Mouse (Mus musculus) hindbrain, embryonic 10.5 days (tissue): ENCODE results near the gene Aif1. TPM values are rescaled to one million over a fixed set of nuclear protein-coding genes. Genes with fewer than 3 reads are reported as not detected.

Source experiments
- DNase-seq: peaks from one replicate; pipeline ENCODE4 v3.0.0-alpha.2; 2017; ENCODE audit warnings: low spot score
- H3K27ac ChIP-seq: fragments of 300-500 bp; sonication (generic); 2 replicates; pipeline ENCODE4 v1.5.1; 2016; ENCODE audit warnings: mild to moderate bottlenecking, moderate library complexity
- H3K27me3 ChIP-seq: fragments of 300-500 bp; sonication (generic); 2 replicates; pipeline ENCODE4 v1.6.1; 2016; ENCODE audit warnings: mild to moderate bottlenecking; ENCODE audit not compliant: poor library complexity, insufficient read depth, severe bottlenecking
- H3K36me3 ChIP-seq: fragments of 300-500 bp; sonication (generic); 2 replicates; pipeline ENCODE4 v1.6.1; 2016; ENCODE audit warnings: mild to moderate bottlenecking, moderate library complexity
- H3K4me1 ChIP-seq: fragments of 300-500 bp; sonication (generic); replicated peaks from 2 replicates; pipeline ENCODE4 v1.6.1; 2016; ENCODE audit warnings: mild to moderate bottlenecking
- H3K4me3 ChIP-seq: fragments of 300-500 bp; sonication (generic); 2 replicates; pipeline ENCODE4 v1.5.1; 2016; ENCODE audit warnings: mild to moderate bottlenecking, moderate library complexity
- H3K9me3 ChIP-seq: fragments of 300-500 bp; sonication (generic); 2 replicates; pipeline ENCODE4 v1.6.1; 2016; ENCODE audit warnings: mild to moderate bottlenecking, moderate library complexity
- WGBS: fragments of 180-500 bp; shearing (Covaris S2); methylation state at CpG from one replicate; pipeline ENCODE4 v1.1.7; 2016; 5-methylcytosine and 5-hydroxymethylcytosine counted together
- polyA plus RNA-seq: library from polyadenylated mRNA; unstranded; fragments of >200 nt; fragmentation: Nextera tagmentation; extraction: Ambion mirVana; gene quantifications from 2 replicates; pipeline ENCODE4 v1.2.1, GENCODE M21; 2016

The Aif1 gene
- polyA plus RNA-seq, 1 experiment from 2014 or later, result 6.5 TPM

- H3K36me3 ChIP-seq, result peaks cover 99% of the 10 kb centered on the region
- no peak for DNase-seq
These were observed 27.8 kb downstream of the Aif1 start for GRCm38 (mm10) chr17:35147922-35148639.

GRCm38 (mm10) chr17:35147348-35147747 is 28.5 kb downstream of the Aif1 start:
- no peak overlapping the region for H3K27ac ChIP-seq
- WGBS, result 61% methylated on average over 3 of the region's 3 CpGs
- H3K4me1 ChIP-seq, result no peaks in the 10 kb centered on the region
- H3K9me3 ChIP-seq, result peaks cover 7% of the 10 kb centered on the region; the same call in 1 of the 2 replicates
- peaks cover 99% of the 10 kb centered on the region for H3K36me3 ChIP-seq
- H3K27me3 ChIP-seq, result no peaks in the 10 kb centered on the region
- H3K4me3 ChIP-seq, result no peak overlapping the region
- no peak for DNase-seq

More at GRCm38 (mm10) chr17:35147922-35148639, 27.8 kb downstream of the Aif1 start:
- 72% methylated on average over 5 of the region's 5 CpGs for WGBS
- Histone ChIP-seq H3K9me3 (peaks cover 6% of the 10 kb centered on the region; the same call in 1 of the 2 replicates), H3K4me3 (no peak overlapping the region), H3K27ac (no peak overlapping the region), H3K27me3 (no peaks in the 10 kb centered on the region), H3K4me1 (no peaks in the 10 kb centered on the region)

- Histone ChIP-seq H3K27ac (no peak overlapping the region), H3K9me3 (peaks cover 7% of the 10 kb centered on the region; the same call in 1 of the 2 replicates), H3K4me3 (no peak overlapping the region), H3K4me1 (no peaks in the 10 kb centered on the region), H3K36me3 (peaks cover 99% of the 10 kb centered on the region), H3K27me3 (no peaks in the 10 kb centered on the region)
- DNase-seq, result no peak
- WGBS, result 92% methylated on average over 5 of the region's 5 CpGs
These were observed 29.7 kb downstream of the Aif1 start for GRCm38 (mm10) chr17:35146139-35146538.

- no peak for DNase-seq
- peaks cover 97% of the 10 kb centered on the region for H3K36me3 ChIP-seq
- 89% methylated on average over 6 of the region's 6 CpGs for WGBS
- H3K4me3 ChIP-seq, result no peak overlapping the region
- no peaks in the 10 kb centered on the region for H3K27me3 ChIP-seq
- H3K27ac ChIP-seq, result no peak overlapping the region
- H3K9me3 ChIP-seq, result peaks cover 7% of the 10 kb centered on the region; the same call in 1 of the 2 replicates
- peaks cover 16% of the 10 kb centered on the region for H3K4me1 ChIP-seq
These were observed 33.9 kb downstream of the Aif1 start for GRCm38 (mm10) chr17:35141971-35142370.

- Histone ChIP-seq H3K4me1 (peaks cover 26% of the 10 kb centered on the region), H3K36me3 (peaks cover 83% of the 10 kb centered on the region), H3K27me3 (no peaks in the 10 kb centered on the region), H3K27ac (no peak overlapping the region), H3K4me3 (peak overlapping the region; percentile 23; the same call in 1 of the 2 replicates), H3K9me3 (peaks cover 7% of the 10 kb centered on the region; the same call in 1 of the 2 replicates)
- DNase-seq, result no peak
- whole genome bisulfite sequencing, result 82% methylated on average over 16 of the region's 16 CpGs
These were observed 35.3 kb downstream of the Aif1 start for GRCm38 (mm10) chr17:35140490-35140996.

GRCm38 (mm10) chr17:35139269-35139668 is 36.6 kb downstream of the Aif1 start:
- H3K4me1 ChIP-seq, result peaks cover 26% of the 10 kb centered on the region
- H3K27ac ChIP-seq, result no peak overlapping the region
- no peaks in the 10 kb centered on the region for H3K27me3 ChIP-seq
- WGBS, result 96% methylated on average over 3 of the region's 3 CpGs
- no peak overlapping the region; the same call in 1 of the 2 replicates for H3K4me3 ChIP-seq
- DNase-seq, result no peak
- peaks cover 7% of the 10 kb centered on the region; the same call in 1 of the 2 replicates for H3K9me3 ChIP-seq
- H3K36me3 ChIP-seq, result peaks cover 70% of the 10 kb centered on the region

- H3K27me3 ChIP-seq, result no peaks in the 10 kb centered on the region
- H3K36me3 ChIP-seq, result peaks cover 35% of the 10 kb centered on the region
- H3K9me3 ChIP-seq, result no peaks in the 10 kb centered on the region
- H3K4me3 ChIP-seq, result peak overlapping the region; percentile 88
- DNase-seq, result no peak
- under 1% methylated on average over 43 of the region's 43 CpGs for WGBS
- peak overlapping the region; percentile 99 for H3K27ac ChIP-seq
- H3K4me1 ChIP-seq, result peaks cover 26% of the 10 kb centered on the region
These were observed 40.1 kb downstream of the Aif1 start for GRCm38 (mm10) chr17:35135591-35136320.

GRCm38 (mm10) chr17:35134801-35135590 is 40.9 kb downstream of the Aif1 start, which contains the start of gene Bag6:
Gene Bag6 (plus strand): TSS chr17:35135178.
- H3K27me3 ChIP-seq, result no peaks in the 10 kb centered on the region
- under 1% methylated on average over 66 of the region's 66 CpGs for WGBS
- H3K4me3 ChIP-seq, result peak within 1 kb of the TSS; percentile 88
- H3K27ac ChIP-seq, result peak within 1 kb of the TSS; percentile 99
- peak; percentile 94 for DNase-seq
- H3K4me1 ChIP-seq, result peaks cover 20% of the 10 kb centered on the region
- peaks cover 27% of the 10 kb centered on the region for H3K36me3 ChIP-seq
- no peaks in the 10 kb centered on the region for H3K9me3 ChIP-seq

- WGBS, result 96% methylated on average over 7 of the region's 7 CpGs
These were observed 42.4 kb downstream of the Aif1 start for GRCm38 (mm10) chr17:35133517-35133916.

GRCm38 (mm10) chr17:35132174-35132560 is 43.7 kb downstream of the Aif1 start:
- H3K36me3 ChIP-seq, result peaks cover 16% of the 10 kb centered on the region; the same call in 1 of the 2 replicates
- DNase-seq, result no peak
- H3K9me3 ChIP-seq, result no peaks in the 10 kb centered on the region
- WGBS, result 76% methylated on average over 3 of the region's 3 CpGs
- no peaks in the 10 kb centered on the region for H3K27me3 ChIP-seq
- H3K4me1 ChIP-seq, result peaks cover 26% of the 10 kb centered on the region
- no peak overlapping the region for H3K27ac ChIP-seq
- H3K4me3 ChIP-seq, result no peak overlapping the region

More at GRCm38 (mm10) chr17:35133517-35133916, 42.4 kb downstream of the Aif1 start:
- Histone ChIP-seq H3K9me3 (no peaks in the 10 kb centered on the region), H3K4me1 (peaks cover 25% of the 10 kb centered on the region), H3K27me3 (no peaks in the 10 kb centered on the region), H3K36me3 (peaks cover 19% of the 10 kb centered on the region), H3K4me3 (no peak overlapping the region; the same call in 1 of the 2 replicates), H3K27ac (no peak overlapping the region)
- DNase-seq, result no peak

- Histone ChIP-seq H3K36me3 (peaks cover 17% of the 10 kb centered on the region; the same call in 1 of the 2 replicates), H3K4me3 (no peak within 1 kb of the TSS), H3K4me1 (peaks cover 26% of the 10 kb centered on the region), H3K9me3 (no peaks in the 10 kb centered on the region), H3K27ac (no peak within 1 kb of the TSS), H3K27me3 (no peaks in the 10 kb centered on the region)
- no peak for DNase-seq
- WGBS, result 89% methylated on average over 15 of the region's 15 CpGs
These were observed 44.2 kb downstream of the Aif1 start, which contains the start of gene Apom for GRCm38 (mm10) chr17:35131500-35132173. Gene Apom (minus strand): TSS chr17:35132050.
